Mouse (Mus musculus) G1E (cell line): Measurements from ENCODE around the gene Skp2. TPM values are rescaled to one million over a fixed set of nuclear protein-coding genes. Genes with fewer than 3 reads are reported as not detected.

Experiments
- ATAC-seq: 2 replicates; pipeline ENCODE4 v1.8.0; 2016; ENCODE audit warnings: mild to moderate bottlenecking; ENCODE audit not compliant: insufficient number of reproducible peaks, poor library complexity, low FRiP score, severe bottlenecking; ENCODE audit errors: extremely low read depth
- DNase-seq: peaks from one replicate; pipeline ENCODE4 v3.0.0; 2012; ENCODE audit warnings: low spot score
- H3K27me3 ChIP-seq: 2 replicates; pipeline ENCODE4 v1.6.1; 2012; ENCODE audit warnings: mild to moderate bottlenecking, low read length, inconsistent platforms; ENCODE audit not compliant: insufficient read depth
- H3K36me3 ChIP-seq: replicated peaks from 2 replicates; pipeline ENCODE3; 2012; ENCODE audit warnings: mild to moderate bottlenecking, inconsistent platforms
- H3K4me1 ChIP-seq: 2 replicates; pipeline ENCODE4 v1.6.1; 2012; ENCODE audit warnings: low read depth, low read length, inconsistent platforms, mixed read lengths; ENCODE audit not compliant: insufficient read depth
- H3K4me3 ChIP-seq: 2 replicates; pipeline ENCODE4 v1.5.1; 2012; ENCODE audit warnings: low read depth, mild to moderate bottlenecking, inconsistent platforms, low read length, moderate library complexity, mixed read lengths
- H3K9me3 ChIP-seq: replicated peaks from 2 replicates; pipeline ENCODE4 v1.6.1; 2012; ENCODE audit warnings: inconsistent platforms
- CTCF ChIP-seq: IDR thresholded peaks from 2 replicates; pipeline ENCODE4 v1.5.1; 2012; ENCODE audit warnings: low read depth, low read length, inconsistent platforms, mixed read lengths
- GATA1 ChIP-seq: IDR thresholded peaks from 2 replicates; pipeline ENCODE4 v1.6.1; 2012; ENCODE audit warnings: borderline replicate concordance, low read length, inconsistent platforms, mixed read lengths
- GATA2 ChIP-seq: IDR thresholded peaks from 2 replicates; pipeline ENCODE4 v1.6.1; 2012; ENCODE audit warnings: low read depth, low read length, inconsistent platforms, borderline replicate concordance
- POLR2AphosphoS5 ChIP-seq: IDR thresholded peaks from 2 replicates; pipeline ENCODE4 v1.6.1; 2012; ENCODE audit warnings: low read depth, low read length, inconsistent platforms; ENCODE audit not compliant: insufficient replicate concordance
- TAL1 ChIP-seq: conservative IDR thresholded peaks from 2 replicates; pipeline ENCODE4 v1.6.1; 2012; ENCODE audit warnings: low read depth, low read length, inconsistent platforms, mixed read lengths
- polyA plus RNA-seq: library from polyadenylated mRNA; stranded (reverse); fragments of >175 nt; gene quantifications from 2 replicates; pipeline ENCODE4 v1.2.3, GENCODE M21; 2012
- total RNA-seq, 2 experiments: library from RNA; stranded (forward) in 1 of 2; stranded (reverse) in 1 of 2; fragments of 200-1000 nt in 1 of 2; fragments of >200 nt in 1 of 2; fragmentation: Nextera tagmentation in 1 of 2; gene quantifications; 2 replicates each; pipeline ENCODE4 v1.2.3; 2014 to 2017

The Skp2 gene
- total and polyA plus RNA-seq, 3 experiments, result 10.2 to 35.3 (median 28.7) TPM

DNA sequence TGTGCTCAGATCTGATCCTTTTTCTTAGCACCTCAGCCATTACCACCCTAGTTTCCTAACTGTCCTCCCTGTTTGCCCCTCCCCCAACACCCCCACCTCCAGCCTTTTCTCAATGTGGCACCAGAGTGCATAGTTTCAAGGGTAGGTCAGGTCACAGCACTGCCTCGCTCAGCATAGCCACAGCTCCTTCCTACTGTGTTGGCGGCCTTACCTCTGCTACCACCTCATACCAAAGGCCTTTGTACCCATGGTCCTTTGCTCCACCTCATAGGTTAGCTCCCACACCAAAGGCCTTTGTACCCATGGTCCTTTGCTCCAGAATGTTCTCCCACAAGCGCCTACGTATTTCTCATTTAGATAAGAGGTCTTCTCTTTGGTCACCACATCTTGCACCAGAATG lies 36.4 kb downstream of the Skp2 start:
- Histone ChIP-seq H3K4me3 (no peak overlapping the region), H3K4me1 (peaks cover 10% of the 10 kb centered on the region), H3K9me3 (no peaks in the 10 kb centered on the region), H3K36me3 (peaks cover 98% of the 10 kb centered on the region), H3K27me3 (no peaks in the 10 kb centered on the region)
- ATAC-seq, result no peak
- DNase-seq, result no peak
- TF ChIP-seq CTCF, result no peak
- TF ChIP-seq TAL1, result no peak
- no peak for TF ChIP-seq POLR2AphosphoS5
- no peak for TF ChIP-seq GATA2
- no peak for TF ChIP-seq GATA1

DNA sequence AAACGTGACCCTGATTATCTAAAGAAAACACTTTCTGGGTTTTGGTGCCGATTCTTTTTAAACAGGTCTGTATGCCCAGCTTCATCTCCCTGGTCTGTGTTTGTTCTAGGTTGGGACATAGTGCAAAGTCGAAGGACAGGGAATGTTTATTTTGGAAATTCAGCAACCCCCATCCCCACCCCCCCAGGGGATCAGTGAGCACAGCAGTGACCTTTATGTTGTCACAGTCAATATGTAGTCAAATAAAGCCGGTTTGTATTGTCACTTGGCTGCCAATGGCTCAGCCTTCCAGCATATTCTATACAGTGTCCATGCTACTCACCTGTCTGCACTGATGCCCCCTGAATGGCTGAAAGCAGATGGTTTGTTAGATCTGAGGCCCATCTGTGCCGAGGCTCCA lies 40.6 kb downstream of the Skp2 start:
- peaks cover 90% of the 10 kb centered on the region for H3K36me3 ChIP-seq
- H3K4me3 ChIP-seq, result no peak overlapping the region
- H3K27me3 ChIP-seq, result no peaks in the 10 kb centered on the region
- TF ChIP-seq GATA1, result no peak
- no peak for TF ChIP-seq POLR2AphosphoS5
- no peak for TF ChIP-seq TAL1
- TF ChIP-seq CTCF, result no peak
- TF ChIP-seq GATA2, result no peak
- DNase-seq (no peak), ATAC-seq (no peak)
- H3K9me3 ChIP-seq, result no peaks in the 10 kb centered on the region
- H3K4me1 ChIP-seq, result peaks cover 13% of the 10 kb centered on the region

DNA sequence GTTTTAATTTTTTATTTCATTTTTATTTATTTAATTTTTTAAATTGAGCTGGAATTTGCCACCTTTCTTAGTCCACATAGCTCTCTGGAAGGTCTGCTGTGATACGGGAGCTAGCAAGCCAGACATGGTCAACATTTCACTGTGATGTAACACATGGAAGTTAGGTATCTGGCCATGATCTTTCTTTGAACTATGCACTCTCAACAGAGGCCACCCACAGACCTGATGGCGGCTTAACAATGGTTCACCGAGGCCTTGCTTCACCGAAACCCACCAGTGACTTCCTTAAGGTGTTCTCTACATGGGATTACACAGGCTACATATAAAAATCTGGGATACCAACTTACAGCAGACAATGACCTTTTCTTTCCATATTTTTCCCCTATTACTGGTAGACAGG lies 41.1 kb downstream of the Skp2 start:
- Histone ChIP-seq H3K36me3 (peaks cover 85% of the 10 kb centered on the region), H3K9me3 (no peaks in the 10 kb centered on the region), H3K4me1 (peaks cover 12% of the 10 kb centered on the region), H3K27me3 (no peaks in the 10 kb centered on the region), H3K4me3 (no peak overlapping the region)
- TF ChIP-seq GATA2 (no peak), CTCF (no peak), GATA1 (no peak), TAL1 (no peak)
- no peak for DNase-seq
- ATAC-seq, result no peak

DNA sequence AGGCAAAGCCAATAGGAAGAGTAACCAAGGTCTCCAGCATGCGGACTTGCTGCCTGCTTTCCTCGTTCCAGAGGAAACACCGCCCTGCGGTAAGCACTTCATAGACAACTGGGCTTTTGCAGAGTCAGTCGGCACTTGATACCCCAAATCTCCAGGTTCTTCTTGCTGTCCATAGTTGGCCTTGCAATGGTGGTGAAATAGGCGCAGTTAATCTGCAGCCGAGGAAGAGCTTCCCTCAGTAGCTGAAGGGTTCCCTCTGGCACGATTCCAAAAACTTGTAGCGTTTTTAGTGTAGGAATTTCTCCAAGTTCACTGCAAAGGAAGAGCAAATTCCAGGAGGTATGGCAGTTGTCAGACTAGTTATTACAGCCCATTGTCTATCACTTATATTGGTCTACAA lies 41.7 kb downstream of the Skp2 start:
- Histone ChIP-seq H3K36me3 (peaks cover 83% of the 10 kb centered on the region), H3K4me1 (peaks cover 7% of the 10 kb centered on the region), H3K27me3 (no peaks in the 10 kb centered on the region), H3K4me3 (no peak overlapping the region), H3K9me3 (no peaks in the 10 kb centered on the region)
- no peak for TF ChIP-seq GATA1
- no peak for TF ChIP-seq GATA2
- TF ChIP-seq CTCF, result no peak
- no peak for TF ChIP-seq TAL1
- TF ChIP-seq POLR2AphosphoS5, result no peak
- no peak for DNase-seq
- no peak for ATAC-seq

DNA sequence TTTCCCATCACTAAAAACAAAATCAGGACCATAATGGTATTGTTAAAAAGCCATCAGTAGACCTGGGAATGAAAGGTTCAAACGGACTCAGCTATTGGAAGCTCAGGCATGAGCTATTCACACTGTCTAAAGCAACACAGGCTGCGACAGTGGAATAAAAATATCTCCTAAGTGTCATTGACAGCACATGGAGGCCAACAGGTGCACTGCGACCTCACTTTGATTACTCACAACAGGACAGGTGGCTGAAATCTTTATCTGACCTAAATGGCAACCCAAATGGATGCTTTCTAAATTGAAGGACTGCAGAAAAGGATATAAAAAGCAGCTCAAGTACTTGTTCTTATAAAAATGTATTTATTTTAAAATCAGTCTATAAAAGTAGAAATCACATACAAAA lies 43.6 kb downstream of the Skp2 start:
- H3K27me3 ChIP-seq, result no peaks in the 10 kb centered on the region
- no peak for TF ChIP-seq GATA2
- H3K36me3 ChIP-seq, result peaks cover 81% of the 10 kb centered on the region
- H3K4me3 ChIP-seq, result no peak overlapping the region
- ATAC-seq, result no peak
- H3K4me1 ChIP-seq, result peaks cover 5% of the 10 kb centered on the region
- H3K9me3 ChIP-seq, result no peaks in the 10 kb centered on the region
- DNase-seq, result no peak

DNA sequence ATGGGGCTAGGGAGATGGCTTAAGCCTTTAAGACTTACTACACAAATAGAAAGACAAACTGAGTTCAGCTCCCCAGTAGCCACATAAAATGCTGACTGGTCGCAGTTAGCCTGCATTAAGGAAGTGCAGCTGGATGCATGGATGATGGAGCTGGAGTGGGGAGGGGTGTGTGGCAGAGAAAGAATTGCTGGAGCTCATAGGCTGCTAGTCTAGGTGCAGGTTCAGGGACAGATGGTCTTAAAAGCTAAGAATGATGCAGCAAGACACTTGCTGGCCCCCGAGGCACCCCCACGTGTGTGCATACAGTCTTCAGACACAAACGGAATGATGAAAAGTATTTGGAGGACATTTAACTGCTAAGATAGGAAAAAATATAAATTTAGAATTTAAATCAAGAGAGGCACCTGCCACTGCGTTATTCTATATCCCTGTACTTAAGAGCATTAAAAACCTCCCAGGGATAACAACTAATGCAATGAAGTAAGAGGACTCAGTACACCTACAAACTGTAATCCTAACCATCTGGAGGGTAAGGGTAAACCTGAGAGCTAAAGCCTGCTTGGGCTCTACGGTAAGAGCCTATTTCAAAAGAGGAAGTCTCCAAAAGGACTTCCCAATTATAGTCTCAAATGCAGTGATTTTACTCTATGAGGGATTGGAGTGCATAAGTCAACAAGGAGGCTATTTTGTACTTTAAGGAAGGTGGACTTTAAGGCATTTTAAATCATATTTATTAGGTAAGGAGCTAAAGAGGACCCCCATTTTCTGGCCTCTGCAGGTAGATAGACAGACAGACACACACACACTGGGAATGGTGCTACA lies 44.5 kb downstream of the Skp2 start:
- Histone ChIP-seq H3K36me3 (peaks cover 80% of the 10 kb centered on the region), H3K27me3 (no peaks in the 10 kb centered on the region), H3K4me3 (no peak overlapping the region), H3K9me3 (no peaks in the 10 kb centered on the region), H3K4me1 (peaks cover 8% of the 10 kb centered on the region)
- TF ChIP-seq GATA2 (no peak), TAL1 (no peak), GATA1 (no peak), POLR2AphosphoS5 (no peak), CTCF (no peak)
- DNase-seq (no peak), ATAC-seq (no peak)
